Mouse (Mus musculus): ENCODE results near the gene Arhgap28. TPM values are rescaled to one million over a fixed set of nuclear protein-coding genes. Genes with fewer than 3 reads are reported as not detected.

The Arhgap28 gene
- polyA plus RNA-seq, 1 experiment from 2014 or later = 6.7 TPM

DNA sequence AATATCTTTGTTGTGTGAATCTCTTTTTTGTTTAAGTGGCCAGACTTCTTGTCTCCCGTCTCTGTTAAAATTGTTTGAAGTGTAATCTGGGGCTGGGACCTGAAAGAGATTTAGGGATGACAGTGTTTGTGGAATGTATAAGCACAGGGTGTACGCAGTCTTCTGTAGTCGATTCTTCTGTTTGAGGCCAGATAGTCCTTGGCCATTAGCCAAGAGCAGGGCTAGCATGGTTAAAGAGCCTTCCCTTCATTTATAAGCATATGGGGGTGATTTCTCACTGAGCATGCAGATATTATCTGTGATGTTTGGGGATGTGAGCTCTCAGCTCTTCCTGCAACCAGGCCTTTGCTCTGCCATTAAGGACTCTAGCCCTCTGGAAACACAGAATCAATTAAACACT, 13.2 kb upstream of the Arhgap28 start:
- H3K9ac ChIP-seq (replicated peaks; ENCODE audit: low read depth, low read length) = no peak overlapping the region
- no peaks in the 10 kb centered on the region for H3K36me3 ChIP-seq (ENCODE audit: control insufficient read depth, insufficient read depth)
- H3K4me3 ChIP-seq (replicated peaks; ENCODE audit: low read length) = no peak overlapping the region
- WGBS = 48% methylated on average over 3 of the region's 3 CpGs
- no peak overlapping the region for H3K4me2 ChIP-seq (ENCODE audit: low read length)
- H3K27ac ChIP-seq (ENCODE audit: low read length) = no peak overlapping the region
- no peaks in the 10 kb centered on the region for H3K4me1 ChIP-seq (replicated peaks; ENCODE audit: control insufficient read depth, insufficient read depth, low read length)
- H3K9me3 ChIP-seq (ENCODE audit: control insufficient read depth, low read length) = no peaks in the 10 kb centered on the region
- no peak for ATAC-seq
- no peaks in the 10 kb centered on the region for H3K27me3 ChIP-seq (replicated peaks; ENCODE audit: control insufficient read depth, insufficient read depth, low read length)

DNA sequence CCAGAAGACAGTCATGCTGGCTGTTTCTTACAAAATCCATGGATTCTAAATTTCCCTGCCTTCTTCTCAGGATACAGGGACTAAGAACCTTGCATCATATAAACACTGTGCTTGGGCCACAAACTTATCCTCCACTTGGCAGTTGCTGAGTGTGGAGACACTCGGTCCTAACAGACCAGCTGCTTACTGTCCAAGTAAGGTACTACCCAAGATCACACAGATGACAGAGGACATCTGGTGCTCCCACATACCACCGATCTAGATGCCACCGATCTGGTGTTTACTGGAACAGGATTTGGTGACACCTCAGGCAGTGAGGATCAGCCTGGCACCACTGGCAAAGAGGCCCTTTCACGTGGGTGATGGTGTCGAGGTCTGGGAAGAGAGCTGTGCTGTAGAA, 7.7 kb upstream of the Arhgap28 start:
- H3K4me3 ChIP-seq (replicated peaks; ENCODE audit: low read length) = no peak overlapping the region
- H3K9ac ChIP-seq (replicated peaks; ENCODE audit: low read depth, low read length) = no peak overlapping the region
- H3K27ac ChIP-seq (ENCODE audit: low read length) = no peak overlapping the region
- no peaks in the 10 kb centered on the region for H3K36me3 ChIP-seq (ENCODE audit: control insufficient read depth, insufficient read depth)
- 90% methylated on average over 5 of the region's 5 CpGs for WGBS
- no peak for ATAC-seq
- H3K4me1 ChIP-seq (replicated peaks; ENCODE audit: control insufficient read depth, insufficient read depth, low read length) = no peaks in the 10 kb centered on the region
- H3K27me3 ChIP-seq (replicated peaks; ENCODE audit: control insufficient read depth, insufficient read depth, low read length) = no peaks in the 10 kb centered on the region
- H3K4me2 ChIP-seq (ENCODE audit: low read length) = no peak overlapping the region
- H3K9me3 ChIP-seq (ENCODE audit: control insufficient read depth, low read length) = no peaks in the 10 kb centered on the region

DNA sequence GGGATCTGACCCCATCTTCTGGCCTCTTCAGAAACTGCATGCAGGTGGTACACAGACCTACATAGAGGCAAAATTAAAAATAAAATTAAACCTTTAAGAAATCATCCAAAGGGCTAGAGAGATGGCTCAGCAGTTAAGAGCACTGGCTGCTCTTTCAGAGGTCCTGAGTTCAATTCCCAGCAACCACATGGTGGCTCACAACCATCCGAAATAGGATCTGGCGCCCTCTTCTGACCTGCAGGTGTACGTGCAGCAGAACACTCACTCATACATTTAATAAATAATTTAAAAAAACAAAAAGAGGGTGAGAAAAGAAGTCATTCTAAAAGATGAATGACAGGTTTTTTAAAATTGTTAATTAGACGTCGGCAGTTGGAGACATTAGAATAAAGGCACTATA, 6.1 kb upstream of the Arhgap28 start:
- no peak for ATAC-seq
- no peak overlapping the region for H3K4me2 ChIP-seq (ENCODE audit: low read length)
- H3K27me3 ChIP-seq (replicated peaks; ENCODE audit: control insufficient read depth, insufficient read depth, low read length) = no peaks in the 10 kb centered on the region
- no peaks in the 10 kb centered on the region for H3K9me3 ChIP-seq (ENCODE audit: control insufficient read depth, low read length)
- H3K4me1 ChIP-seq (replicated peaks; ENCODE audit: control insufficient read depth, insufficient read depth, low read length) = no peaks in the 10 kb centered on the region
- H3K9ac ChIP-seq (replicated peaks; ENCODE audit: low read depth, low read length) = no peak overlapping the region
- H3K4me3 ChIP-seq (replicated peaks; ENCODE audit: low read length) = no peak overlapping the region
- no peaks in the 10 kb centered on the region for H3K36me3 ChIP-seq (ENCODE audit: control insufficient read depth, insufficient read depth)
- H3K27ac ChIP-seq (ENCODE audit: low read length) = no peak overlapping the region
- 84% methylated on average over 5 of the region's 5 CpGs for WGBS

DNA sequence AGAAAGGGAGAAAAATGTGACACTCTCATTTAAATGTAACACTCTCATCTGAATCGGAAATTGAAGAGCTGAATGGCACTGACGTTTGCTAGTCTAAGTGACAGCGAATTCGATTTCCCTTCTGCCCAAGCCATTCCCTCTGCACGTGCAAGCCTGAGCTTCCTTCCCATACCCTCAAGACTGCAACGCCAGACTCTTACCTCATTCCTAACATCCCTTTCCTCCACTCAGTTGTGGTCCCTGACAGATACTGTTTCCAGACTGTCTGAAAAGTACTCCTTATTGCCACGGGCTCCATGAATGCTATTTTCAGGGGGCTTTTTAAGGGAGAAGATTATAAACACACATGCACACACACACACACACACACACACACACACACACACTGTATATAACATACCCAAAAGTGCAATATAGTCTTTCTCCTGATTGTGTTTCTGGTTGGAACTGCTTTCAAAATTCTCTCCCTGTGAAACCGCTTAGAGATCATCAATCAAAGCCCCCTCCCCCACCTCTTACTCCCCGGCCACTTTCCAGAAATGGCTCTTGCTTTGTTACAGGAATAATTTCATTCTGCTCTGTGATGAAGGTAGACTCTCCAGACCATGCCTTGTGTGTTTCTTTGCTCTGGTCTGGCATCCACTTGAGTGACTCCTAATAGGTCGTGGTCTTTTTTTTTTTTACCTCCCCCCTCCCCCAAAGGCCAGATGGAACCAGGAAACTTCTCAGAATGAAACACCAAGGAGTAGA, 836 bp upstream of the Arhgap28 start:
- ATAC-seq = peak; percentile 51
- 0 out of 2 replicates have a peak, but pooled peaks cover 2% of the 10 kb centered on the region for H3K27me3 ChIP-seq (replicated peaks; ENCODE audit: control insufficient read depth, insufficient read depth, low read length)
- 9% methylated on average over 10 of the region's 10 CpGs for WGBS
- no peaks in the 10 kb centered on the region for H3K9me3 ChIP-seq (ENCODE audit: control insufficient read depth, low read length)
- H3K9ac ChIP-seq (replicated peaks; ENCODE audit: low read depth, low read length) = peak overlapping the region; percentile 69
- peak overlapping the region; percentile 79 for H3K4me3 ChIP-seq (replicated peaks; ENCODE audit: low read length)
- no peaks in the 10 kb centered on the region for H3K36me3 ChIP-seq (ENCODE audit: control insufficient read depth, insufficient read depth)
- H3K4me2 ChIP-seq (ENCODE audit: low read length) = peak overlapping the region; percentile 60
- H3K27ac ChIP-seq (ENCODE audit: low read length) = peak overlapping the region; percentile 83
- peaks cover 9% of the 10 kb centered on the region for H3K4me1 ChIP-seq (replicated peaks; ENCODE audit: control insufficient read depth, insufficient read depth, low read length)

DNA sequence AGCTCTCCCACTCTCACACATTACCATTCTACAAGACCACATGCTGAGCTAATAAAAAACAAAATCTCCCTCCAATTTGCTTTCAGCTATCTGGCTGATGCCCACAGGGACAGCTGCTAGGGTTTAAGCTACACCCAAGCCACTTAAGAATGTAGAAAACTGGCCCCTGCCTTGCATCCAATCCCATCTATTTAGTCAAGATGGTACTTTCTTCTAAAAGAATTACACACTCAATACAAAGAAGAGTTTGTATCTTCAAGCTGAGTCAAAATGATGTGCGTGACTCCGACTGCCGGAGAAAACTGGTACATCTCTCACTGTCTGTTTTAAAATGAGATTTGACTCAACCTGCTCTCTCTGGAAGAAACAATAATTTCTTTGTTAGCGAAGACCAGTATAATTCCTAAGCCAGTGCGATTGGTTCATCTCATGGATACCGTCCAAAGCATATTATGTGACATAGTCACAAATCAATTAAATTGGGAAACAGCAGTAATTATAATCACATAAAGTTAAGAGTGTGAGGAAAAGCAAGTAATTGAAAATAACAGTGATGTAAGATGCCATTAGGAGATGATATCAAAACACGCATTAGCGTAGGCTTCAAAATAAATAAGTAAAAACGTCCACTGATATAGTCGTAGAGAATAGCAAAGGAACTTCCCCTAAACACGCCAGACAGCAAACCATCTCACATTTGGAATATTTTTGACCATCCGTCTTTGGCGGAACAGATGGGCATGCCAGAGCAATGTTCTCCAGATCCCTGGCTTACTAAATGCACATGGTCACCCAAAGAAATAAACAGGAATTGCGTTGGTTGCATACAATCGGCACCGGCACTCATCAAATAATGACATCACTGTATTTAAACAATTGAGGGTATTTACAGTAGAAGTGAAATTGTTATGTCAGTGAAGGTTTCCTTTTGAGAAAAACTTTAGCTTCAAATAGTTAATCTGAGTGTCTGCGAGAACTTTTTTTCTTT, 1.0 kb downstream of the Arhgap28 start:
- peaks cover 9% of the 10 kb centered on the region for H3K4me1 ChIP-seq (replicated peaks; ENCODE audit: control insufficient read depth, insufficient read depth, low read length)
- 0 out of 2 replicates have a peak, but pooled peaks cover 2% of the 10 kb centered on the region for H3K27me3 ChIP-seq (replicated peaks; ENCODE audit: control insufficient read depth, insufficient read depth, low read length)
- H3K9me3 ChIP-seq (ENCODE audit: control insufficient read depth, low read length) = no peaks in the 10 kb centered on the region
- no peak for ATAC-seq
- WGBS = 44% methylated on average over 17 of the region's 17 CpGs
- peak overlapping the region; percentile 60 for H3K4me2 ChIP-seq (ENCODE audit: low read length)
- no peak overlapping the region for H3K27ac ChIP-seq (ENCODE audit: low read length)
- H3K36me3 ChIP-seq (ENCODE audit: control insufficient read depth, insufficient read depth) = no peaks in the 10 kb centered on the region
- H3K9ac ChIP-seq (replicated peaks; ENCODE audit: low read depth, low read length) = no peak overlapping the region
- peak overlapping the region; percentile 79 for H3K4me3 ChIP-seq (replicated peaks; ENCODE audit: low read length)

DNA sequence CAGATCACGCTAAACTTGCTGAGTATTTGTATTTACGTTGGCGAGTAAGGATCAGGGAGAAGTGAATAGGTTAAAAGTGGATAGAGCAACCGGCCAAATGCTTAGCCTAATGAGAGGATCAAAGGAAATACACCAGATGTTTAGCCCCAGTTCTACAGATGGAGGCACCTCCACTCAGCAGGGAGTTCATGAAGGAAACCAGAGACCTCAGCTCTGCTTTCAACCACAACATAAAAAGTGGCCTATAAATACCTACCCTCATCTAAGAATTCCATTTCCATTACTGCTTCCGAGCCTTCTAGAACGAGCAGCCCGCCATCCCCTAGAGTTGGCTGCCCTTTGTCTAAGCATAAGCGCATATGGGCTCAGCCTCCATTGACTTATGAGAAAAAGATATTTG, 4.1 kb downstream of the Arhgap28 start:
- Histone ChIP-seq H3K9ac (replicated peaks; ENCODE audit: low read depth, low read length) (no peak overlapping the region), H3K27me3 (replicated peaks; ENCODE audit: control insufficient read depth, insufficient read depth, low read length) (0 out of 2 replicates have a peak, but pooled peaks cover 2% of the 10 kb centered on the region), H3K9me3 (ENCODE audit: control insufficient read depth, low read length) (no peaks in the 10 kb centered on the region), H3K4me2 (ENCODE audit: low read length) (no peak overlapping the region), H3K36me3 (ENCODE audit: control insufficient read depth, insufficient read depth) (no peaks in the 10 kb centered on the region), H3K27ac (ENCODE audit: low read length) (no peak overlapping the region), H3K4me3 (replicated peaks; ENCODE audit: low read length) (no peak overlapping the region), H3K4me1 (replicated peaks; ENCODE audit: control insufficient read depth, insufficient read depth, low read length) (peaks cover 9% of the 10 kb centered on the region)
- no peak for ATAC-seq
- 59% methylated on average over 8 of the region's 8 CpGs for WGBS

DNA sequence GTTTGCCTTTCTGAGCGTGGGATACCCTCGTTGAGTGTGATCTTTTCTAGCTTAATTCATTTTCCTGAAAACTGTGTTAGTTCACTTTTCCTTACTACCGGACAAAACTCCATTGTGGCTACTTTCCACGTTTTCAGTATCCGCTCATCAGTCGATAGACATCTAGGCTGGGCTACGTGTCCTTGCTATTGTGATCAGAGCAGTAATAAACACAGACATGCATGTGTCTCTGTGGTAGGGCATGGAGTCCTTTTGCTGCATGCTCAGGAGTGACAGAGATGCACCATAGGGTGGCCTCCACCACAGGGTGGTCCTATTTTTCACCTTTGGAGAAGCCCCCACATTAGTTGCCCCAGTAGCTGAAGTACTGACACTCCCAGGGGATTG, 7.2 kb downstream of the Arhgap28 start:
- H3K9ac ChIP-seq (replicated peaks; ENCODE audit: low read depth, low read length) = no peak overlapping the region
- H3K36me3 ChIP-seq (ENCODE audit: control insufficient read depth, insufficient read depth) = no peaks in the 10 kb centered on the region
- ATAC-seq = no peak
- H3K4me2 ChIP-seq (ENCODE audit: low read length) = no peak overlapping the region
- H3K4me3 ChIP-seq (replicated peaks; ENCODE audit: low read length) = no peak overlapping the region
- no peaks in the 10 kb centered on the region for H3K27me3 ChIP-seq (replicated peaks; ENCODE audit: control insufficient read depth, insufficient read depth, low read length)
- H3K27ac ChIP-seq (ENCODE audit: low read length) = no peak overlapping the region
- no peaks in the 10 kb centered on the region for H3K4me1 ChIP-seq (replicated peaks; ENCODE audit: control insufficient read depth, insufficient read depth, low read length)
- no peaks in the 10 kb centered on the region for H3K9me3 ChIP-seq (ENCODE audit: control insufficient read depth, low read length)
- 81% methylated on average over 7 of the region's 7 CpGs for WGBS

DNA sequence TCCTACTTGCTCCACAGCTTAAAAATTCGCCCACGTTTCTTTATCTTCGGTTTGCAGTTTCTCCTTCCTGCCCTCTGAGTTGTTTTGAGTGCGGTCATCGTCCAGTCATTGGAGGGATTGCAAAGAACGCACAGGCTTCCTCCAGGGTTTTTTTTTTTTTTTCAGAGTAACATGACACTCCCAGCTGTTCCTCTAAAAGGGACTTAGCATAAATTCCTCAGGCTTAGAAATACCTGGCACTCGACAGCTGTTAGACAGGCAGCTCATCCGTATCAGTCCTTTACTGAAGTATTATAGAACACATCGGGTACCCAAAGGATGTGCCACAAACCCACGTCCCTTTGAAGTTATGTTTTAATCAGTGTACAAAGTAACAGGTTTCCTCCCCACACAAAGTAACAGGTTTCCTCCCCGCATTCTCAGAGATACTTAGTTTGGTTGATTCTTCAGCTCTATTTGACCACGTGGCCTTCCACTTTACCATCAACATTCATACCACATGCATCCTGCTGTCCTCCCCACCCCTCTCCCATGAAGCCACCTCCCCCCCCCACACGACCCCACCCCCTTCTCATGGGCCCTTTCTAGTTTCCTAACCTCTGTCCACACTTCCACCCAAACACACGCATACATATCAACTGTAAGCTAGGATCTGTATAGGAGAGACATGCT, 7.7 kb downstream of the Arhgap28 start:
- Histone ChIP-seq H3K27ac (ENCODE audit: low read length) (no peak overlapping the region), H3K9me3 (ENCODE audit: control insufficient read depth, low read length) (no peaks in the 10 kb centered on the region), H3K4me1 (replicated peaks; ENCODE audit: control insufficient read depth, insufficient read depth, low read length) (no peaks in the 10 kb centered on the region), H3K36me3 (ENCODE audit: control insufficient read depth, insufficient read depth) (no peaks in the 10 kb centered on the region), H3K27me3 (replicated peaks; ENCODE audit: control insufficient read depth, insufficient read depth, low read length) (no peaks in the 10 kb centered on the region), H3K4me3 (replicated peaks; ENCODE audit: low read length) (no peak overlapping the region), H3K9ac (replicated peaks; ENCODE audit: low read depth, low read length) (no peak overlapping the region), H3K4me2 (ENCODE audit: low read length) (no peak overlapping the region)
- 23% methylated on average over 14 of the region's 14 CpGs for WGBS
- no peak for ATAC-seq

DNA sequence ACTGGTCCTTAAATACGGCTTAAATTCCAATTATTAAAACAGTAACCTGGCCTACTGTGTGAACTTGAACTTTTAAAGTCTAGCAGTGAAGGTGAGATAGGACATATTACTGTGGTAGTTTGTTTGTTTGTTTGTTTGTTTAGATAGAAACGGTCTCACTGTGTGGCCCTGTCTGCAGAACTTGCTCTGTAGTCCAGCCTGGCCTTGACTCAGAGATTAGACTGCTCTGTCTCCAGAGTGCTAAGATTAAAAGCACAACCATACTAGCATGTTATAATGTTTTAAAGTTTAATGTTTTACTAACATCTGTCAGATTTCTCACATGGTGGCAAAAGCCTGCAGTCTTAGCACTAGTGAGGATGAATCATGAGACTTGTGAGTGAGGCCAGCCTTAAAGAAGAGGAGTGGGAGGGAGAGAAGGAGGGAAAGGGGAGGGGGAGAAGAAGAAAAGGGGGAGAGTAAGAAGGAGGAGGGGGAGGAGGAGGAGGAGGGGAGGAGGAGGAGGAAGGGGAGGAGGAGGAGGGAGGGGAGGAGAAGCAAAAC, 8.6 kb downstream of the Arhgap28 start:
- Histone ChIP-seq H3K9ac (replicated peaks; ENCODE audit: low read depth, low read length) (no peak overlapping the region), H3K36me3 (ENCODE audit: control insufficient read depth, insufficient read depth) (no peaks in the 10 kb centered on the region), H3K9me3 (ENCODE audit: control insufficient read depth, low read length) (no peaks in the 10 kb centered on the region), H3K27me3 (replicated peaks; ENCODE audit: control insufficient read depth, insufficient read depth, low read length) (no peaks in the 10 kb centered on the region), H3K4me1 (replicated peaks; ENCODE audit: control insufficient read depth, insufficient read depth, low read length) (no peaks in the 10 kb centered on the region), H3K27ac (ENCODE audit: low read length) (no peak overlapping the region), H3K4me3 (replicated peaks; ENCODE audit: low read length) (no peak overlapping the region), H3K4me2 (ENCODE audit: low read length) (no peak overlapping the region)
- no peak for ATAC-seq
- WGBS = 90% methylated on average over 2 of the region's 2 CpGs

Data from forebrain, embryonic 16.5 days (tissue).